9 mouse cellular contexts compared by ENCODE assay signal in genomic region chr6:113852318-113852717, GRCm38 (mm10).
A peak's percentile ranks its signal among the peaks of the same experiment; 100 is the strongest.
DNase-seq lines count a peak whose midpoint lies in the region; ATAC-seq and TF ChIP-seq lines count a peak whose summit lies in the region.
"Had no signal": no experiment of that assay in that cellular context is flagged by ENCODE, and none has a peak within 500 bp of the region (broad histone marks: within the 10 kb centered on the region; RNA-seq: fewer than 3 reads in every experiment).

No protein-coding gene starts in this region.

- DNase-seq in midbrain, postnatal 0 days (ENCODE audit: low spot score): peak; percentile 80
- DNase-seq in midbrain, embryonic 11.5 days (ENCODE audit: low spot score, missing footprints): no peak
- DNase-seq in adrenal gland, adult (ENCODE audit: inconsistent age in 2 of 2, low spot score in 1 of 2): peak; percentile 75 to 85
- DNase-seq in forebrain, embryonic 14.5 days (ENCODE audit: low spot score): peak; percentile 65
- DNase-seq in lung, adult 18-20 months: peak; percentile 42 to 60
- DNase-seq in stomach, postnatal 0 days (ENCODE audit: low spot score): peak; percentile 84

- H3K27me3 ChIP-seq in midbrain, postnatal 0 days (ENCODE audit: insufficient read depth, low read length): no peaks in the 10 kb centered on the region
- H3K27me3 ChIP-seq in midbrain, embryonic 11.5 days (ENCODE audit: control insufficient read depth, insufficient read depth, low read length): no peaks in the 10 kb centered on the region
- H3K27me3 ChIP-seq in forebrain, embryonic 14.5 days (replicated peaks; ENCODE audit: control insufficient read depth, insufficient read depth, low read length): no peaks in the 10 kb centered on the region
- H3K27me3 ChIP-seq in intestine, embryonic 15.5 days (replicated peaks): no peaks in the 10 kb centered on the region
- no peaks in the 10 kb centered on the region for H3K27me3 ChIP-seq in stomach, postnatal 0 days (ENCODE audit: control insufficient read depth, insufficient read depth, low read length)
- H3K27me3 ChIP-seq: embryonic facial prominence, embryonic 13.5 days had no signal

- H3K4me1 ChIP-seq in midbrain, postnatal 0 days (ENCODE audit: insufficient read depth, low read length): peaks cover 2% of the 10 kb centered on the region; the same call in 1 of the 2 replicates
- no peaks in the 10 kb centered on the region for H3K4me1 ChIP-seq in midbrain, embryonic 11.5 days (ENCODE audit: control insufficient read depth, insufficient read depth, low read length)
- H3K4me1 ChIP-seq in forebrain, embryonic 14.5 days (ENCODE audit: control insufficient read depth, insufficient read depth, low read length): peaks cover 24% of the 10 kb centered on the region
- H3K4me1 ChIP-seq in intestine, embryonic 15.5 days (replicated peaks): no peaks in the 10 kb centered on the region
- no peaks in the 10 kb centered on the region for H3K4me1 ChIP-seq in stomach, postnatal 0 days (replicated peaks; ENCODE audit: control insufficient read depth, insufficient read depth)
- H3K4me1 ChIP-seq: embryonic facial prominence, embryonic 13.5 days had no signal

- 16% methylated on average over 3 of the region's 3 CpGs for WGBS in midbrain, postnatal 0 days
- WGBS in midbrain, embryonic 11.5 days: 14% methylated on average over 3 of the region's 3 CpGs
- 6% methylated on average over 3 of the region's 3 CpGs for WGBS in forebrain, embryonic 14.5 days
- WGBS in intestine, embryonic 15.5 days: 5% methylated on average over 3 of the region's 3 CpGs
- WGBS in stomach, postnatal 0 days: 9% methylated on average over 3 of the region's 3 CpGs

- no peaks in the 10 kb centered on the region for H3K36me3 ChIP-seq in midbrain, postnatal 0 days (ENCODE audit: insufficient read depth, low read length)
- H3K36me3 ChIP-seq in midbrain, embryonic 11.5 days (ENCODE audit: control insufficient read depth, insufficient read depth, low read length): no peaks in the 10 kb centered on the region
- no peaks in the 10 kb centered on the region for H3K36me3 ChIP-seq in forebrain, embryonic 14.5 days (ENCODE audit: control insufficient read depth, insufficient read depth, low read length)
- H3K36me3 ChIP-seq in intestine, embryonic 15.5 days: no peaks in the 10 kb centered on the region
- H3K36me3 ChIP-seq in stomach, postnatal 0 days (ENCODE audit: control insufficient read depth, insufficient read depth, low read length): no peaks in the 10 kb centered on the region
- H3K36me3 ChIP-seq: embryonic facial prominence, embryonic 13.5 days had no signal

- no peak for TF ChIP-seq EP300 in stomach, postnatal 0 days (optimal IDR thresholded peaks at IDR 0.05)

- H3K9me3 ChIP-seq in midbrain, postnatal 0 days (ENCODE audit: low read length): no peaks in the 10 kb centered on the region
- H3K9me3 ChIP-seq in midbrain, embryonic 11.5 days (ENCODE audit: control insufficient read depth, low read length): no peaks in the 10 kb centered on the region
- no peaks in the 10 kb centered on the region for H3K9me3 ChIP-seq in forebrain, embryonic 14.5 days (replicated peaks; ENCODE audit: control insufficient read depth, low read length)
- no peaks in the 10 kb centered on the region for H3K9me3 ChIP-seq in intestine, embryonic 15.5 days
- H3K9me3 ChIP-seq in stomach, postnatal 0 days (ENCODE audit: control insufficient read depth, low read length): no peaks in the 10 kb centered on the region
- H3K9me3 ChIP-seq: embryonic facial prominence, embryonic 13.5 days had no signal

- 0 out of 2 replicates have a peak overlapping the region, but pooled peaks have one; percentile 13 for H3K27ac ChIP-seq in midbrain, postnatal 0 days (ENCODE audit: low read depth, low read length)
- no peak overlapping the region for H3K27ac ChIP-seq in midbrain, embryonic 11.5 days (ENCODE audit: low read depth, low read length)
- H3K27ac ChIP-seq in forebrain, embryonic 14.5 days (ENCODE audit: low read depth, low read length): no peak overlapping the region; the same call in 1 of the 2 replicates
- no peak overlapping the region for H3K27ac ChIP-seq in intestine, embryonic 15.5 days
- no peak overlapping the region for H3K27ac ChIP-seq in stomach, postnatal 0 days (replicated peaks)
- H3K27ac ChIP-seq: embryonic facial prominence, embryonic 13.5 days had no signal

- H3K4me2 ChIP-seq in midbrain, postnatal 0 days (ENCODE audit: low read depth, low read length, poor library complexity, severe bottlenecking): no peak overlapping the region
- H3K4me2 ChIP-seq in midbrain, embryonic 11.5 days: no peak overlapping the region
- no peak overlapping the region for H3K4me2 ChIP-seq in forebrain, embryonic 14.5 days (ENCODE audit: low read length)
- no peak overlapping the region for H3K4me2 ChIP-seq in intestine, embryonic 15.5 days (replicated peaks)
- H3K4me2 ChIP-seq in stomach, postnatal 0 days (replicated peaks; ENCODE audit: low read depth): no peak overlapping the region
- H3K4me2 ChIP-seq: embryonic facial prominence, embryonic 13.5 days had no signal

- H3K4me3 ChIP-seq in midbrain, postnatal 0 days (ENCODE audit: low read depth, low read length): no peak overlapping the region
- H3K4me3 ChIP-seq in midbrain, embryonic 11.5 days (ENCODE audit: low read depth, low read length): no peak overlapping the region
- H3K4me3 ChIP-seq in forebrain, embryonic 14.5 days (ENCODE audit: low read depth, low read length): no peak overlapping the region
- H3K4me3 ChIP-seq in intestine, embryonic 15.5 days (replicated peaks): no peak overlapping the region
- no peak overlapping the region for H3K4me3 ChIP-seq in stomach, postnatal 0 days (ENCODE audit: low read depth, low read length)
- H3K4me3 ChIP-seq: embryonic facial prominence, embryonic 13.5 days had no signal

- TF ChIP-seq CTCF in midbrain, postnatal 0 days (IDR thresholded peaks at IDR 0.05): no peak
- TF ChIP-seq CTCF in stomach, postnatal 0 days (IDR thresholded peaks at IDR 0.05; ENCODE audit: low read depth): no peak; the same call in 1 of the 2 replicates

- no peak for ATAC-seq in midbrain, postnatal 0 days (ENCODE audit: low FRiP score)
- no peak for ATAC-seq in midbrain, embryonic 11.5 days (ENCODE audit: low FRiP score)
- ATAC-seq in forebrain, embryonic 14.5 days: no peak
- ATAC-seq in intestine, embryonic 15.5 days: 0 out of 2 replicates have a peak, but pooled peaks have one; percentile 45
- 0 out of 2 replicates have a peak, but pooled peaks have one; percentile 47 for ATAC-seq in stomach, postnatal 0 days (ENCODE audit: low FRiP score, low TSS enrichment)
- no peak for ATAC-seq in erythroid progenitor cell, adult 5-6 weeks (replicated peaks; ENCODE audit: low FRiP score, poor library complexity, severe bottlenecking)

- H3K9ac ChIP-seq in midbrain, postnatal 0 days (replicated peaks; ENCODE audit: low read length, poor library complexity, severe bottlenecking): no peak overlapping the region
- no peak overlapping the region for H3K9ac ChIP-seq in midbrain, embryonic 11.5 days (ENCODE audit: low read length)
- no peak overlapping the region for H3K9ac ChIP-seq in forebrain, embryonic 14.5 days (ENCODE audit: low read length)
- no peak overlapping the region for H3K9ac ChIP-seq in intestine, embryonic 15.5 days
- H3K9ac ChIP-seq in stomach, postnatal 0 days (ENCODE audit: low read length): no peak overlapping the region
- H3K9ac ChIP-seq: embryonic facial prominence, embryonic 13.5 days had no signal

Comparison
In these comparisons a context has a peak if more than half of its experiments do, and no peak if none do; other contexts are left out.
1. ATAC-seq: peak in intestine, embryonic 15.5 days (single experiment) and stomach, postnatal 0 days (single experiment); none in midbrain, postnatal 0 days (single experiment), midbrain, embryonic 11.5 days (single experiment), forebrain, embryonic 14.5 days (single experiment) and erythroid progenitor cell, adult 5-6 weeks (single experiment).